In the genomic region with DNA sequence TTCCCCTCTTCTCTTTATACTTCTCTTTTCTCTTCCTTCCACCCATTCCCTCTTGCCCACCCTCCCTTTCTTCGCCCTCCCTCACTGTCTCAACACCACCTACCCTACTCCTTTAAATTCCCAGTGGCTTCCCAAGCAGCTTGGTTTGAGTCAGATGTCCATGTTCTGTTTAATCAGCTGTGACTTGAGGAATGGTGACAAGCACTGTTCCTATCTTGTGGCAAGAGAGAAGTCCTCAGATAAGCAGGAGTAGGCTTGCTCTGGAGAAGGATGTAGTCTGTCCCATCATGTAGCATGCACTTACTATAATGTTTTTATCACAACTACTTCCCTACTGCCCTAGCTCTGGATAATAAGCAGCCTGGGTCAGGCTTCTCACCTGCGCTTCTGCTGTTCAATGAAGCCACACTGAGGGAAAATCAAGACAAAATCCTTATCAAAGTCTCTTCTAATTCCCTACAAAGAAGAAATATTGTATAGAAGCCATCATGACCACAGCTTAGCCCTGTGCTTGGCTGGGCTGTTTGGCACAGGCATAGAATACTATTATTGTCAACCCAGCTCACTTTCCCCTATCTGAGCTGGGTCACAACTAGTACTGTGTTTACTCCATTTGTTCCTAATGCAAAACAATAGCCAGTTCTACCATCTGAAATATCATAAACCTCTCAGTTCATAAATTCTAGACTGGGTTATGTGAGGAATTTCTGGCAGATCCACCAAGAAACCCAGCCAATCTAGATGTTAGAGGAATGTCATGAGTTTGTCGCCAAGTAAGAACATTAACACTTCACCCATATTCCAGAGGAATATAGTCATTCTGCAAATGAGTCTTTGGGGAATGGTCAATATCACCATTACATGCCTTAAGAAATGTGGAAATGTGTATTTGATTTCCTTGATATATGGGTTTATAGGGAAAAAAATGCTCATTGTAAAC, we compare ENCODE assay signal across 16 mouse cellular contexts. TPM values are rescaled to one million over a fixed set of nuclear protein-coding genes. Genes with fewer than 3 reads are reported as not detected.
DNase-seq lines count a peak whose midpoint lies in the region; ATAC-seq and TF ChIP-seq lines count a peak whose summit lies in the region.
"Had no signal": no experiment of that assay in that cellular context is flagged by ENCODE, and none has a peak within 500 bp of the region (broad histone marks: within the 10 kb centered on the region; RNA-seq: fewer than 3 reads in every experiment).

No protein-coding gene starts in this region.

- no peak overlapping the region for H3K4me3 ChIP-seq in layer of hippocampus, adult 2 months
- no peak overlapping the region for H3K4me3 ChIP-seq in MEL (ENCODE audit: control insufficient read depth in 1 of 2, insufficient read depth in 1 of 2, low read depth in 2 of 2, low read length in 2 of 2)
- no peak overlapping the region for H3K4me3 ChIP-seq in heart, embryonic 14.5 days (ENCODE audit: control insufficient read depth in 1 of 2, insufficient read depth in 1 of 2, low read depth in 1 of 2, low read length in 2 of 2)
- H3K4me3 ChIP-seq: embryonic facial prominence, embryonic 15.5 days; forebrain, embryonic 13.5 days; liver, embryonic 12.5 days; neural tube, embryonic 13.5 days; stomach, embryonic 15.5 days had no signal

- no peaks in the 10 kb centered on the region for H3K9me3 ChIP-seq in MEL (replicated peaks; ENCODE audit: insufficient read depth, low read length)
- H3K9me3 ChIP-seq in heart, embryonic 14.5 days (ENCODE audit: control insufficient read depth, low read length), result no peaks in the 10 kb centered on the region
- H3K9me3 ChIP-seq: embryonic facial prominence, embryonic 15.5 days; forebrain, embryonic 13.5 days; liver, embryonic 12.5 days; neural tube, embryonic 13.5 days; stomach, embryonic 15.5 days had no signal

- no peaks in the 10 kb centered on the region for H3K79me2 ChIP-seq in MEL (ENCODE audit: control insufficient read depth, insufficient read depth, low read length, poor library complexity)

- WGBS in heart, embryonic 14.5 days, result 61% methylated on average over 3 of the region's 3 CpGs

- peaks cover 0 to 13% of the 10 kb centered on the region in 2 experiments; a peak in 2 of 4 replicates for H3K36me3 ChIP-seq in MEL (ENCODE audit: control insufficient read depth in 1 of 2, insufficient read depth in 2 of 2, low read length in 2 of 2)
- H3K36me3 ChIP-seq in heart, embryonic 14.5 days (ENCODE audit: control insufficient read depth, insufficient read depth, low read length), result no peaks in the 10 kb centered on the region
- H3K36me3 ChIP-seq: embryonic facial prominence, embryonic 15.5 days; liver, embryonic 12.5 days; neural tube, embryonic 13.5 days; stomach, embryonic 15.5 days had no signal

- no peaks in the 10 kb centered on the region for H3K27me3 ChIP-seq in MEL (ENCODE audit: control insufficient read depth in 1 of 2, insufficient read depth in 2 of 2, low read length in 2 of 2)
- H3K27me3 ChIP-seq in heart, embryonic 14.5 days (ENCODE audit: control insufficient read depth, insufficient read depth, low read length), result no peaks in the 10 kb centered on the region
- H3K27me3 ChIP-seq: embryonic facial prominence, embryonic 15.5 days; forebrain, embryonic 13.5 days; liver, embryonic 12.5 days; neural tube, embryonic 13.5 days; stomach, embryonic 15.5 days had no signal

- 0 out of 4 replicates have a peak, but pooled peaks of 1 of the 2 experiments have one; percentile 28 for TF ChIP-seq EP300 in MEL (IDR thresholded peaks at IDR 0.05; ENCODE audit: low read depth in 1 of 2, low read length in 2 of 2)

- no peak overlapping the region for H3K4me2 ChIP-seq in heart, embryonic 14.5 days (ENCODE audit: low read length)
- H3K4me2 ChIP-seq: embryonic facial prominence, embryonic 15.5 days; forebrain, embryonic 13.5 days; liver, embryonic 12.5 days; neural tube, embryonic 13.5 days; stomach, embryonic 15.5 days had no signal

- H3K27ac ChIP-seq in layer of hippocampus, adult 2 months, result peak overlapping the region; percentile 72
- no peak overlapping the region for H3K27ac ChIP-seq in MEL (ENCODE audit: control insufficient read depth, low read depth, low read length)
- H3K27ac ChIP-seq in heart, embryonic 14.5 days (replicated peaks in 1 of 2; ENCODE audit: control insufficient read depth in 1 of 2, insufficient read depth in 1 of 2, low read depth in 2 of 2, low read length in 2 of 2), result peak overlapping the region; percentile 76 to 79
- H3K27ac ChIP-seq: forebrain, embryonic 13.5 days; liver, embryonic 12.5 days; neural tube, embryonic 13.5 days had no signal

- no peak for ATAC-seq in heart, embryonic 14.5 days (ENCODE audit: insufficient number of reproducible peaks, insufficient read depth, low FRiP score, low read depth)
- ATAC-seq: forebrain, embryonic 13.5 days; inflammation-experienced regulatory T-cells, adult 6 months; liver, embryonic 12.5 days had no signal

- no peak for TF ChIP-seq CTCF in layer of hippocampus, adult 2 months (conservative IDR thresholded peaks at IDR 0.05)
- no peak for TF ChIP-seq CTCF in MEL (IDR thresholded peaks at IDR 0.05 in 2 of 3, conservative IDR thresholded peaks at IDR 0.05 in 1 of 3; ENCODE audit: control insufficient read depth in 1 of 3, insufficient read depth in 1 of 3, low read depth in 2 of 3, low read length in 3 of 3, poor library complexity in 1 of 3, severe bottlenecking in 1 of 3)

- TF ChIP-seq RAD21 in MEL (IDR thresholded peaks at IDR 0.05; ENCODE audit: low read depth, low read length), result no peak

- H3K9ac ChIP-seq in MEL (ENCODE audit: control insufficient read depth, low read depth, low read length, poor library complexity, severe bottlenecking), result no peak overlapping the region
- no peak overlapping the region for H3K9ac ChIP-seq in heart, embryonic 14.5 days (ENCODE audit: low read length)
- H3K9ac ChIP-seq: embryonic facial prominence, embryonic 15.5 days; forebrain, embryonic 13.5 days; liver, embryonic 12.5 days; neural tube, embryonic 13.5 days; stomach, embryonic 15.5 days had no signal

- TF ChIP-seq POLR2A in MEL (IDR thresholded peaks at IDR 0.05; ENCODE audit: control insufficient read depth in 1 of 2, insufficient read depth in 1 of 2, low read depth in 1 of 2, low read length in 2 of 2, poor library complexity in 1 of 2), result no peak

- peak; percentile 4 for DNase-seq in adrenal gland, postnatal 14 days
- no peak for DNase-seq in adrenal gland, postnatal 4 days (ENCODE audit: low spot score in 2 of 2)
- DNase-seq in layer of hippocampus, adult 2 months (ENCODE audit: low spot score in 2 of 2), result no peak
- no peak for DNase-seq in layer of hippocampus, postnatal 25 days (ENCODE audit: extremely low spot score in 1 of 2, low spot score in 1 of 2)
- peak; percentile 45 for DNase-seq in MEL (ENCODE audit: low read depth, low spot score)
- no peak for DNase-seq in embryo, embryonic 11 days
- DNase-seq in layer of hippocampus, postnatal 36 days, result no peak
- DNase-seq: adrenal gland, adult 8-10 months; thymus, postnatal 25 days had no signal

- H3K4me1 ChIP-seq in MEL (ENCODE audit: control insufficient read depth in 1 of 2, insufficient read depth in 2 of 2, low read length in 2 of 2), result peaks cover 3 to 14% of the 10 kb centered on the region in 2 experiments; a peak in 3 of 4 replicates
- peaks cover 21 to 29% of the 10 kb centered on the region in 2 experiments for H3K4me1 ChIP-seq in heart, embryonic 14.5 days (ENCODE audit: control insufficient read depth in 2 of 2, insufficient read depth in 2 of 2, low read length in 2 of 2)
- H3K4me1 ChIP-seq: forebrain, embryonic 13.5 days; neural tube, embryonic 13.5 days had no signal

TF ChIP-seq in MEL, 35 proteins besides CTCF, POLR2A, EP300 and RAD21:
- TF ChIP-seq TCF12 (IDR thresholded peaks at IDR 0.05; ENCODE audit: low read depth, low read length) (0 out of 2 replicates have a peak, but pooled peaks have one; percentile 7), MAX (IDR thresholded peaks at IDR 0.05; ENCODE audit: low read length) (no peak)

RNA-seq across cellular contexts. Expression of a gene that starts 24.5 kb away (rescaled TPM):
- total RNA-seq in adrenal gland, postnatal 14 days (2021), result 336 and 367 TPM in 2 replicates
- total RNA-seq in adrenal gland, postnatal 4 days (2021), result 100 to 1,000 TPM; 275 to 318 TPM
- total RNA-seq in layer of hippocampus, adult 2 months (2021), result 100 to 1,000 TPM; 564 to 576 TPM
- total RNA-seq in layer of hippocampus, postnatal 25 days (2021), result 100 to 1,000 TPM; 558 to 629 TPM
- 14.6 and 20.0 TPM in 2 replicates for total RNA-seq in MEL (2012; rRNA removed)
- 10 to 100 TPM in 1 of 2 experiments, not detected in 1; 20.2 TPM for polyA plus RNA-seq in MEL (2012; ENCODE audit: insufficient read depth in 1 of 2, insufficient read length in 2 of 2, low read depth in 1 of 2, low replicate concordance in 2 of 2, missing spikeins in 1 of 2)
- 209 and 215 TPM in 2 replicates for polyA plus RNA-seq in heart, embryonic 14.5 days (2014; fragmentation: Nextera tagmentation; extraction: Ambion mirVana)
- total RNA-seq in layer of hippocampus, postnatal 36 days (2021), result 100 to 1,000 TPM; 570 to 594 TPM

Comparison
In these comparisons a context has a peak if more than half of its experiments do, and no peak if none do; other contexts are left out.
1. DNase-seq: peak in adrenal gland, postnatal 14 days (single experiment) and MEL (single experiment); none in adrenal gland, postnatal 4 days (0 of 2), layer of hippocampus, adult 2 months (0 of 2), layer of hippocampus, postnatal 25 days (0 of 2), embryo, embryonic 11 days (single experiment) and layer of hippocampus, postnatal 36 days (0 of 2).
2. RNA of a gene that starts 24.5 kb away (total RNA-seq): 558 to 629 TPM in layer of hippocampus, postnatal 25 days, 570 to 594 TPM in layer of hippocampus, postnatal 36 days, 564 to 576 TPM in layer of hippocampus, adult 2 months, 336 to 367 TPM in adrenal gland, postnatal 14 days and 275 to 318 TPM in adrenal gland, postnatal 4 days; 14.6 to 20.0 TPM in MEL; every median in the first group is over 10 times any median in the second.